Mouse (Mus musculus): Measurements from ENCODE around the gene Camp.

The Camp gene

GRCm38 (mm10) chr9:109849312-109849758 lies at the start of gene Camp:
Gene Camp (minus strand): TSS chr9:109849617.
- in situ Hi-C loops (cut with MboI, MseI), result no loop called here

- in situ Hi-C loops (cut with MboI, MseI), result loop anchor here (5.0 to 10.0 kb wide), 3 partner anchors 59 to 177 kb away; no protein-coding TSS in a partner anchor
Observed at GRCm38 (mm10) chr9:109898027-109898426, 48.6 kb upstream of the Camp start.

GRCm38 (mm10) chr9:109896253-109897150 lies 47.1 kb upstream of the Camp start:
- in situ Hi-C loops (cut with MboI, MseI), result loop anchor here (5.0 to 10.0 kb wide), 3 partner anchors 61 to 178 kb away; no protein-coding TSS in a partner anchor

GRCm38 (mm10) chr9:109895593-109895992 lies 46.2 kb upstream of the Camp start:
- in situ Hi-C loops (cut with MboI, MseI), result loop anchor here (5.0 to 10.0 kb wide), 3 partner anchors 62 to 179 kb away; no protein-coding TSS in a partner anchor

- in situ Hi-C loops (cut with MboI, MseI), result loop anchor here (5.0 to 10.0 kb wide), 3 partner anchors 63 to 180 kb away; no protein-coding TSS in a partner anchor
Observed at GRCm38 (mm10) chr9:109894413-109895090, 45.1 kb upstream of the Camp start.

- in situ Hi-C loops (cut with MboI, MseI), result loop anchor here in 1 of 2 experiments (10.0 kb wide), 1 partner anchor 182 kb away; no protein-coding TSS in a partner anchor
Observed at GRCm38 (mm10) chr9:109892651-109893250, 43.3 kb upstream of the Camp start.

GRCm38 (mm10) chr9:109891501-109891900 lies 42.1 kb upstream of the Camp start:
- in situ Hi-C loops (cut with MboI, MseI), result loop anchor here in 1 of 2 experiments (10.0 kb wide), 1 partner anchor 183 kb away; no protein-coding TSS in a partner anchor

- in situ Hi-C loops (cut with MboI, MseI), result no loop called here
Observed at GRCm38 (mm10) chr9:109887321-109887720, 37.9 kb upstream of the Camp start.

- in situ Hi-C loops (cut with MboI, MseI), result no loop called here
Observed at GRCm38 (mm10) chr9:109886259-109886658, 36.8 kb upstream of the Camp start.

- in situ Hi-C loops (cut with MboI, MseI), result loop anchor here in 1 of 2 experiments (5.0 to 10.0 kb wide), 3 partner anchors 53 to 885 kb away; partner anchors contain the start of genes Map4 and Pfkfb4
Observed at GRCm38 (mm10) chr9:109879305-109879704, 29.9 kb upstream of the Camp start.

GRCm38 (mm10) chr9:109877666-109878065 lies 28.2 kb upstream of the Camp start:
- in situ Hi-C loops (cut with MboI, MseI), result loop anchor here in 1 of 2 experiments (5.0 to 10.0 kb wide), 3 partner anchors 55 to 883 kb away; partner anchors contain the start of genes Map4 and Pfkfb4

- in situ Hi-C loops (cut with MboI, MseI), result loop anchor here in 1 of 2 experiments (5.0 to 10.0 kb wide), 3 partner anchors 56 to 882 kb away; partner anchors contain the start of genes Map4 and Pfkfb4
Observed at GRCm38 (mm10) chr9:109876756-109877155, 27.3 kb upstream of the Camp start.

GRCm38 (mm10) chr9:109875695-109876601 lies 26.5 kb upstream of the Camp start:
- in situ Hi-C loops (cut with MboI, MseI), result loop anchor here in 1 of 2 experiments (5.0 to 10.0 kb wide), 3 partner anchors 56 to 881 kb away; partner anchors contain the start of genes Map4 and Pfkfb4

GRCm38 (mm10) chr9:109874797-109875691 lies 25.6 kb upstream of the Camp start, which contains the start of gene Cdc25a:
Gene Cdc25a (plus strand): TSS chr9:109875579.
- in situ Hi-C loops (cut with MboI, MseI), result loop anchor here in 1 of 2 experiments (5.0 to 10.0 kb wide), 3 partner anchors 57 to 880 kb away; partner anchors contain the start of genes Map4 and Pfkfb4

GRCm38 (mm10) chr9:109870983-109871572 lies 21.7 kb upstream of the Camp start:
- in situ Hi-C loops (cut with MboI, MseI), result loop anchor here in 1 of 2 experiments (10.0 kb wide), 2 partner anchors 774 to 876 kb away; partner anchors contain the start of gene Pfkfb4

GRCm38 (mm10) chr9:109866218-109866617 lies 16.8 kb upstream of the Camp start:
- in situ Hi-C loops (cut with MboI, MseI), result loop anchor here in 1 of 2 experiments (10.0 kb wide), 2 partner anchors 171 to 871 kb away; partner anchors contain the start of gene Pfkfb4

GRCm38 (mm10) chr9:109863085-109863484 lies 13.7 kb upstream of the Camp start:
- in situ Hi-C loops (cut with MboI, MseI), result loop anchor here (5.0 to 10.0 kb wide), 3 partner anchors 36 to 868 kb away; partner anchors contain the start of gene Pfkfb4 (in 1 of the 2)

Data from T-helper 17 cell (primary cell).